Mouse (Mus musculus): ENCODE measurements at regions not wholly inside any gene's neighbourhood (a gene's known extent, or its start where the extent isn't known, plus 50 kb on each side); places are given as distances from the start of the nearest gene placed in this dataset.

- intact Hi-C loops (cut with DNase I) = loop anchor here (10.0 kb wide), 2 partner anchors 108 to 238 kb away; partner anchors contain the start of gene Tspan6
- DNase-seq (ENCODE audit: low spot score in 2 of 2) = no peak
Measured at GRCm38 (mm10) chrX:133787112-133787511, 63.7 kb upstream of the Tnmd start.

- intact Hi-C loops (cut with DNase I) = no loop called here
- DNase-seq (ENCODE audit: low spot score in 2 of 2) = no peak
Measured at GRCm38 (mm10) chrX:133754026-133754425, 65.2 kb upstream of the Pcdh19 start.

GRCm38 (mm10) chrX:133752232-133752631 lies 63.4 kb upstream of the Pcdh19 start:
- no peak for DNase-seq (ENCODE audit: low spot score in 2 of 2)
- intact Hi-C loops (cut with DNase I) = no loop called here

- DNase-seq (ENCODE audit: low spot score in 2 of 2) = no peak
- intact Hi-C loops (cut with DNase I) = no loop called here
Measured at GRCm38 (mm10) chrX:133743446-133743845, 54.7 kb upstream of the Pcdh19 start.

GRCm38 (mm10) chrX:133738980-133739632 lies 50.3 kb upstream of the Pcdh19 start:
- DNase-seq (ENCODE audit: low spot score in 2 of 2) = no peak
- intact Hi-C loops (cut with DNase I) = no loop called here
